Mouse (Mus musculus) heart, postnatal 0 days (tissue): Measurements from ENCODE around the gene Myog.

Experiments used
- CTCF ChIP-seq: IDR thresholded peaks from 2 replicates; pipeline ENCODE4 v1.5.1; 2016; ENCODE audit warnings: antibody characterized with exemption, control low read depth, low read depth
- EP300 ChIP-seq: IDR thresholded peaks from 2 replicates; pipeline ENCODE4 v1.6.1; 2016; ENCODE audit warnings: antibody characterized with exemption, low read depth

GRCm38 (mm10) chr1:134272754-134273250 lies 17.0 kb upstream of the Myog start:
- no peak for TF ChIP-seq CTCF
- no peak for TF ChIP-seq EP300
